Mouse (Mus musculus) hindbrain, embryonic 15.5 days (tissue): Measurements from ENCODE around the gene Tex101. TPM values are rescaled to one million over a fixed set of nuclear protein-coding genes. Genes with fewer than 3 reads are reported as not detected.
A peak's percentile ranks its signal among the peaks of the same experiment; 100 is the strongest.
"Not testable (repeated sequence)": the region's sequence is repeated elsewhere in the genome, so short reads cannot be mapped to it uniquely, and the experiment has no call there.

Source experiments
- ATAC-seq: fragments of 200-750 bp; cut with Nextera tagmentation; 2 replicates; pipeline ENCODE4 v1.8.0; 2017; ENCODE audit warnings: low read depth, moderate number of reproducible peaks, moderate TSS enrichment; ENCODE audit not compliant: low FRiP score
- H3K27ac ChIP-seq: fragments of 300-500 bp; sonication (generic); replicated peaks from 2 replicates; pipeline ENCODE4 v1.5.1; 2015; ENCODE audit warnings: mild to moderate bottlenecking, inconsistent platforms
- H3K27me3 ChIP-seq: fragments of 300-500 bp; sonication (generic); 2 replicates; pipeline ENCODE4 v1.6.1; 2015; ENCODE audit warnings: control low read depth, inconsistent platforms
- H3K36me3 ChIP-seq: fragments of 300-500 bp; sonication (generic); 2 replicates; pipeline ENCODE4 v1.6.1; 2015; ENCODE audit warnings: control low read depth, inconsistent platforms
- H3K4me1 ChIP-seq: fragments of 300-500 bp; sonication (generic); replicated peaks from 2 replicates; pipeline ENCODE4 v1.6.1; 2015; ENCODE audit warnings: control low read depth, inconsistent platforms
- H3K4me2 ChIP-seq: fragments of 300-500 bp; sonication (generic); 2 replicates; pipeline ENCODE4 v1.6.1; 2015; ENCODE audit warnings: moderate library complexity, mild to moderate bottlenecking, inconsistent platforms
- H3K4me3 ChIP-seq: fragments of 300-500 bp; sonication (generic); 2 replicates; pipeline ENCODE4 v1.5.1; 2015; ENCODE audit warnings: mild to moderate bottlenecking, inconsistent platforms
- H3K9ac ChIP-seq: fragments of 300-500 bp; sonication (generic); 2 replicates; pipeline ENCODE4 v1.6.1; 2015; ENCODE audit warnings: inconsistent platforms
- H3K9me3 ChIP-seq: fragments of 300-500 bp; sonication (generic); 2 replicates; pipeline ENCODE4 v1.6.1; 2016; ENCODE audit warnings: control low read depth, inconsistent platforms
- WGBS: fragments of 180-500 bp; shearing (Covaris S2); methylation state at CpG from one replicate; pipeline ENCODE4 v1.1.7; 2015; 5-methylcytosine and 5-hydroxymethylcytosine counted together
- polyA plus RNA-seq: library from polyadenylated mRNA; unstranded; fragments of >200 nt; fragmentation: Nextera tagmentation; extraction: Ambion mirVana; gene quantifications from 2 replicates; pipeline ENCODE4 v1.2.1, GENCODE M21; 2015

Gene Tex101
- polyA plus RNA-seq, 1 experiment from 2014 or later = not detected

GRCm38 (mm10) chr7:24630116-24630880, 46.2 kb downstream of the Tex101 start:
- 65% methylated on average over 10 of the region's 10 CpGs for WGBS
- H3K27me3 ChIP-seq = no peaks in the 10 kb centered on the region

GRCm38 (mm10) chr7:24629672-24630071, 46.8 kb downstream of the Tex101 start:
- Histone ChIP-seq H3K4me2 (no peak overlapping the region), H3K4me1 (peaks cover 7% of the 10 kb centered on the region), H3K27me3 (no peaks in the 10 kb centered on the region), H3K36me3 (no peaks in the 10 kb centered on the region), H3K27ac (no peak overlapping the region), H3K9me3 (no peaks in the 10 kb centered on the region), H3K9ac (no peak overlapping the region), H3K4me3 (no peak overlapping the region)
- 71% methylated on average over 4 of the region's 4 CpGs for WGBS
- ATAC-seq = no peak

More at GRCm38 (mm10) chr7:24630116-24630880, 46.2 kb downstream of the Tex101 start:
- Histone ChIP-seq H3K4me2 (no peak overlapping the region), H3K27ac (no peak overlapping the region), H3K4me3 (no peak overlapping the region), H3K9ac (no peak overlapping the region), H3K36me3 (no peaks in the 10 kb centered on the region), H3K4me1 (peaks cover 7% of the 10 kb centered on the region), H3K9me3 (no peaks in the 10 kb centered on the region)
- no peak for ATAC-seq

- Histone ChIP-seq H3K4me3 (peak overlapping the region; percentile 32), H3K27me3 (no peaks in the 10 kb centered on the region), H3K36me3 (no peaks in the 10 kb centered on the region), H3K9me3 (no peaks in the 10 kb centered on the region), H3K27ac (no peak overlapping the region; the same call in 1 of the 2 replicates), H3K9ac (peak overlapping the region; percentile 39), H3K4me1 (peaks cover 7% of the 10 kb centered on the region), H3K4me2 (peak overlapping the region; percentile 72)
- 10% methylated on average over 31 of the region's 33 CpGs for WGBS
- ATAC-seq = peak; percentile 78
Measured at GRCm38 (mm10) chr7:24628685-24629610, 47.5 kb downstream of the Tex101 start.

- Histone ChIP-seq H3K4me3 (no peak overlapping the region), H3K4me1 (no peaks in the 10 kb centered on the region), H3K36me3 (no peaks in the 10 kb centered on the region), H3K9ac (no peak overlapping the region), H3K27ac (no peak overlapping the region), H3K9me3 (no peaks in the 10 kb centered on the region), H3K4me2 (no peak overlapping the region), H3K27me3 (no peaks in the 10 kb centered on the region)
- 81% methylated on average over 6 of the region's 6 CpGs for WGBS
- no peak for ATAC-seq
Measured at GRCm38 (mm10) chr7:24622967-24623366, 53.5 kb downstream of the Tex101 start.

- ATAC-seq = no peak
- H3K9me3 ChIP-seq = no peaks in the 10 kb centered on the region
- no peaks in the 10 kb centered on the region for H3K27me3 ChIP-seq
- H3K4me1 ChIP-seq = no peaks in the 10 kb centered on the region
- WGBS = 87% methylated on average over 3 of the region's 3 CpGs
- no peak overlapping the region for H3K27ac ChIP-seq
- no peaks in the 10 kb centered on the region for H3K36me3 ChIP-seq
- H3K9ac ChIP-seq = no peak overlapping the region
- H3K4me2 ChIP-seq = no peak overlapping the region
- H3K4me3 ChIP-seq = no peak overlapping the region
Measured at GRCm38 (mm10) chr7:24621193-24621592, 55.3 kb downstream of the Tex101 start.

GRCm38 (mm10) chr7:24619671-24620397, 56.6 kb downstream of the Tex101 start:
- WGBS = 51% methylated on average over 13 of the region's 13 CpGs
- ATAC-seq = no peak
- Histone ChIP-seq H3K9ac (no peak overlapping the region), H3K4me2 (no peak overlapping the region), H3K9me3 (no peaks in the 10 kb centered on the region), H3K27ac (no peak overlapping the region), H3K4me3 (no peak overlapping the region), H3K27me3 (no peaks in the 10 kb centered on the region), H3K36me3 (no peaks in the 10 kb centered on the region), H3K4me1 (no peaks in the 10 kb centered on the region)

GRCm38 (mm10) chr7:24618374-24618773, 58.1 kb downstream of the Tex101 start:
- WGBS = 94% methylated on average over 8 of the region's 8 CpGs
- not testable (repeated sequence) for H3K36me3 ChIP-seq, ATAC-seq, H3K4me1 ChIP-seq, H3K9ac ChIP-seq, H3K9me3 ChIP-seq, H3K27me3 ChIP-seq, H3K27ac ChIP-seq, H3K4me2 ChIP-seq, H3K4me3 ChIP-seq

Other genes with a start within 250 kb of the Tex101 start
- not detected in 2 replicates for gene Irgc1, start 224.4 kb downstream of the Tex101 start, polyA plus RNA-seq
- gene Plaur, start 214.2 kb downstream of the Tex101 start, polyA plus RNA-seq = 1.3 and 1.5 TPM in 2 replicates
- 77.9 and 80.4 TPM in 2 replicates for gene Cadm4, start 194.7 kb downstream of the Tex101 start, polyA plus RNA-seq
- 281 and 307 TPM in 2 replicates for gene Zfp428, start 169.7 kb downstream of the Tex101 start, polyA plus RNA-seq
- gene AC161166.1, start 164.2 kb downstream of the Tex101 start, polyA plus RNA-seq = 1.00 and 1.5 TPM in 2 replicates
- 28.5 and 28.7 TPM in 2 replicates for gene Irgq, start 146.0 kb downstream of the Tex101 start, polyA plus RNA-seq
- 0.25 TPM in 1 of 2 replicates, not detected in the other for gene Pinlyp, start 130.6 kb downstream of the Tex101 start, polyA plus RNA-seq
- gene Xrcc1, start 130.4 kb downstream of the Tex101 start, polyA plus RNA-seq = 66.2 and 72.1 TPM in 2 replicates
- gene Ethe1, start 89.1 kb downstream of the Tex101 start, polyA plus RNA-seq = 27.4 and 27.5 TPM in 2 replicates
- 14.8 and 19.7 TPM in 2 replicates for gene Zfp575, start 89.0 kb downstream of the Tex101 start, polyA plus RNA-seq
- not detected in 2 replicates for gene Phldb3, start 65.9 kb downstream of the Tex101 start, polyA plus RNA-seq
- 0.41 and 0.73 TPM in 2 replicates for gene Lypd3, start 40.1 kb downstream of the Tex101 start, polyA plus RNA-seq
- not detected in 2 replicates for gene BC049730, start 32.6 kb upstream of the Tex101 start, polyA plus RNA-seq
- gene Gm4763, start 50.2 kb upstream of the Tex101 start, polyA plus RNA-seq = not detected in 2 replicates
- gene Cd177, start 83.6 kb upstream of the Tex101 start, polyA plus RNA-seq = 0.26 and 0.49 TPM in 2 replicates
- 0.21 and 0.48 TPM in 2 replicates for gene Ceacam10, start 100.5 kb upstream of the Tex101 start, polyA plus RNA-seq
- gene Gm9844, start 185.5 kb upstream of the Tex101 start, polyA plus RNA-seq = 29.3 and 43.6 TPM in 2 replicates
- not detected in 2 replicates for gene Lypd4, start 193.3 kb upstream of the Tex101 start, polyA plus RNA-seq
- gene Dmrtc2, start 193.4 kb upstream of the Tex101 start, polyA plus RNA-seq = 0.20 and 0.30 TPM in 2 replicates
- 1,106 and 1,236 TPM in 2 replicates for gene Rps19, start 207.7 kb upstream of the Tex101 start, polyA plus RNA-seq
- gene Cd79a, start 220.7 kb upstream of the Tex101 start, polyA plus RNA-seq = 0.17 and 0.46 TPM in 2 replicates
- 64.6 and 73.5 TPM in 2 replicates for gene Arhgef1, start 226.2 kb upstream of the Tex101 start, polyA plus RNA-seq